Mouse (Mus musculus): Measurements from ENCODE around the gene Ptger3. TPM values are rescaled to one million over a fixed set of nuclear protein-coding genes. Genes with fewer than 3 reads are reported as not detected.

Ptger3 gene
- total RNA-seq, 2 experiments from 2014 or later = 2.9 to 11.7 TPM

GRCm38 (mm10) chr3:157580299-157580698 is 13.6 kb downstream of the Ptger3 start:
- ATAC-seq (replicated peaks; ENCODE audit: low FRiP score, low TSS enrichment, poor library complexity, severe bottlenecking) = peak; percentile 85

DNA sequence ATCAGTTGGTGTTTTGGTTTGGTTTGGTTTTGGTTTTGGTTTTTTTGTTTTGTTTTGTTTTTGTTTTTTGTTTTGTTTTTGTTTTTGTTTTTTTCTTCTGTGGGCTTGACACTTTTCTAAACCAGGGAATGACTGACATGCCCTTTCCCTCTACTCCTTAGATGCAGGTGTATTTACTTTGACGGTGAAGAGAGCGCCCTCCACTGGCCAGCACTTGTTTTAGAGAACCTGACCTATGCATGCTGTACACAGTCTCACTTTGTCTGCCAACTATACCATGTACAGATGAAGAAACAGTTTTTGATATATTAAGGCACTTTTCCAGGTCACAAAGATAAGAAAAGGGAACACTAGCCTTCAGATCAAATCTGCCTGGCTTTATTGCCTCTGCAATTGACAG is 15.1 kb downstream of the Ptger3 start:
- 0 out of 2 replicates have a peak, but pooled peaks have one; percentile 27 for ATAC-seq (replicated peaks; ENCODE audit: low FRiP score, low TSS enrichment, poor library complexity, severe bottlenecking)

GRCm38 (mm10) chr3:157582626-157583405 is 16.1 kb downstream of the Ptger3 start:
- ATAC-seq (replicated peaks; ENCODE audit: low FRiP score, low TSS enrichment, poor library complexity, severe bottlenecking) = peak; percentile 19

- peak; percentile 48; the same call in 1 of the 2 replicates for ATAC-seq (replicated peaks; ENCODE audit: low FRiP score, low TSS enrichment, poor library complexity, severe bottlenecking)
Observed at GRCm38 (mm10) chr3:157597837-157598379, 31.2 kb downstream of the Ptger3 start.

DNA sequence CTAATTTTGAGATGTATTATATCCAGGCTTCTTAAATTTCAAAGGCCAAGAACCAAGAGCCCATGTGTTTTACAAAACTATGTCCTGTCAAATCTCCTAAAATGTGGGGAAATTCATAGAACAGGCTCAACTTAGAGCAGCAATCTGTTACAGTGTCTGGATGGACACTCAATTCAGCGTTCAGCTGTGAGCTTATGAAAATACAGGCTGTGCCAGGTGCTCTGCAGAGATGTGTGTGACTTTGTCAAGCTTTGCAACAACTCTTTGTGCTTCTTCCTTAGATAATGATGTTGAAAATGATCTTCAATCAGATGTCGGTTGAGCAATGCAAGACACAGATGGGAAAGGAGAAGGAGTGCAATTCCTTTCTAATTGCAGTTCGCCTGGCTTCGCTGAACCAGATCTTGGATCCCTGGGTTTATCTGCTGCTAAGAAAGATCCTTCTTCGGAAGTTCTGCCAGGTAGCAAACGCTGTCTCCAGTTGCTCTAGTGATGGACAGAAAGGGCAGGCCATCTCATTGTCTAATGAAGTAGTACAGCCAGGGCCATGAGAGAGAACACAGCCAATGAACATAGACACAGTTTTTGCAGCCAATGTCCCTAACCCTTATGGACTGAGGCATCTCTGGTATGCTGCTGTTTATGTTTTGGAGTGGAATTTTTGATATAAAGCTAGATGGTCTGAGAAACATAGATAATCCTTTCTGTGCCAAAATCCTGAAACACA is 38.2 kb downstream of the Ptger3 start:
- no peak for ATAC-seq (replicated peaks; ENCODE audit: low FRiP score, low TSS enrichment, poor library complexity, severe bottlenecking)

DNA sequence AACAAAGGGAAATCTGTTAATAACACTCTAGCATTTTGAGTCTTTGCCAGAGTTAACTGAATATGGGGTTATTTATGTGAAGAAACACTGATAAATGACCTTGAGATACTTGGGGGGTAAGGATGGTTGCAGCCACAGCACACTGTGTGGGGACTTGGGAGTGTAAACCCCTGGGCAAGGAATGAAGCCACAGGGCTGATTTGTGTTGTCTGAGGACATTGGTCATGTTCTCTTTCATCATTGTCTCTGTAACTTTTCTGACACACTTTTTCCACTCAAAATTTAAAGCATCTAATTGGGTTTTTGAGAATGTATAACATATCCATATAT is 38.7 kb downstream of the Ptger3 start:
- ATAC-seq (replicated peaks; ENCODE audit: low FRiP score, low TSS enrichment, poor library complexity, severe bottlenecking) = no peak

- ATAC-seq (replicated peaks; ENCODE audit: low FRiP score, low TSS enrichment, poor library complexity, severe bottlenecking) = no peak
Observed at GRCm38 (mm10) chr3:157613542-157613941, 46.9 kb downstream of the Ptger3 start.

- ATAC-seq (replicated peaks; ENCODE audit: low FRiP score, low TSS enrichment, poor library complexity, severe bottlenecking) = no peak
Observed at GRCm38 (mm10) chr3:157616949-157617348, 50.3 kb downstream of the Ptger3 start.

- ATAC-seq (replicated peaks; ENCODE audit: low FRiP score, low TSS enrichment, poor library complexity, severe bottlenecking) = 0 out of 2 replicates have a peak, but pooled peaks have one; percentile 22
Observed at GRCm38 (mm10) chr3:157627407-157627806, 60.7 kb downstream of the Ptger3 start.

DNA sequence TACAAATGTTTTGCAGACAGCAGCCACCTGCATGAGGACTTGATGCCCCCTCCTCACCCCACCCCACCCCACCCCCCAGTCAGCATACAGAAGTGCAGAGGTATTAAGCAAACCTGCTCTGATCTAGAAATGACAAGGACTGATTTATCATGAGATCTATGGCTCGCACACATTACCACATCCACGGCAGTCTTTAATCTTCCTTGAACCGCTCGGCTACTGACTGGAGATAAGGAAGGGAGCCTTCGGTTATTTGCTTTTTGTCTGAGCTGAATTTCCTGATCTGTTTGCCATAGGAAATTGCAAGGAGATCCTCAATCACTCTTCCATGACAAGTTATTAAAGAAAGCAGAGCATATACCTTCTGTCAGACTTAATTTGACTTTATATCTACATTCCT is 64.0 kb downstream of the Ptger3 start:
- peak; percentile 62 for ATAC-seq (replicated peaks; ENCODE audit: low FRiP score, low TSS enrichment, poor library complexity, severe bottlenecking)

DNA sequence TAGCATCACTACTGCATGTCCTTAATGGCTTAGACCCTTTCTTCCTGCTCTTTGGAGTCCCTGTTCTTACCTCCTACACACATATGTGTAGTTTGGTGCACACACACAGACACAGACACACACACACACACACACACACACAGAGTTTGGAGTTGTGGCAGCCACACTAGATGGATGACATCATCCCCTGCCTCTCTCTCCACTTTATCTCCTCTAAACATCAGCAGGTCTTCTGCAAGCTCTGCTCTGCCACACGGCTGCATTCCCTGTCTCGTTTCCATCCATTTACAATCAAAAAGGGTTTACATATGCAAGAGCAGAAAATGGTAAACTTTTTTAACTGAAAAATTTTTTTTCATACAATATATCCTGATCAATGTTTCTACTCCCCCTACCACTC is 64.7 kb downstream of the Ptger3 start:
- peak; percentile 48; the same call in 1 of the 2 replicates for ATAC-seq (replicated peaks; ENCODE audit: low FRiP score, low TSS enrichment, poor library complexity, severe bottlenecking)

- no peak for ATAC-seq (replicated peaks; ENCODE audit: low FRiP score, low TSS enrichment, poor library complexity, severe bottlenecking)
Observed at GRCm38 (mm10) chr3:157634431-157634830, 67.7 kb downstream of the Ptger3 start.

- no peak for ATAC-seq (replicated peaks; ENCODE audit: low FRiP score, low TSS enrichment, poor library complexity, severe bottlenecking)
Observed at GRCm38 (mm10) chr3:157635713-157636112, 69.0 kb downstream of the Ptger3 start.

- ATAC-seq (replicated peaks; ENCODE audit: low FRiP score, low TSS enrichment, poor library complexity, severe bottlenecking) = peak; percentile 91
Observed at GRCm38 (mm10) chr3:157636887-157637286, 70.2 kb downstream of the Ptger3 start.

GRCm38 (mm10) chr3:157637341-157637740 is 70.6 kb downstream of the Ptger3 start:
- ATAC-seq (replicated peaks; ENCODE audit: low FRiP score, low TSS enrichment, poor library complexity, severe bottlenecking) = no peak

- no peak for ATAC-seq (replicated peaks; ENCODE audit: low FRiP score, low TSS enrichment, poor library complexity, severe bottlenecking)
Observed at GRCm38 (mm10) chr3:157641634-157642033, 74.9 kb downstream of the Ptger3 start.

- no peak for ATAC-seq (replicated peaks; ENCODE audit: low FRiP score, low TSS enrichment, poor library complexity, severe bottlenecking)
Observed at GRCm38 (mm10) chr3:157661622-157662021, 94.9 kb downstream of the Ptger3 start.

DNA sequence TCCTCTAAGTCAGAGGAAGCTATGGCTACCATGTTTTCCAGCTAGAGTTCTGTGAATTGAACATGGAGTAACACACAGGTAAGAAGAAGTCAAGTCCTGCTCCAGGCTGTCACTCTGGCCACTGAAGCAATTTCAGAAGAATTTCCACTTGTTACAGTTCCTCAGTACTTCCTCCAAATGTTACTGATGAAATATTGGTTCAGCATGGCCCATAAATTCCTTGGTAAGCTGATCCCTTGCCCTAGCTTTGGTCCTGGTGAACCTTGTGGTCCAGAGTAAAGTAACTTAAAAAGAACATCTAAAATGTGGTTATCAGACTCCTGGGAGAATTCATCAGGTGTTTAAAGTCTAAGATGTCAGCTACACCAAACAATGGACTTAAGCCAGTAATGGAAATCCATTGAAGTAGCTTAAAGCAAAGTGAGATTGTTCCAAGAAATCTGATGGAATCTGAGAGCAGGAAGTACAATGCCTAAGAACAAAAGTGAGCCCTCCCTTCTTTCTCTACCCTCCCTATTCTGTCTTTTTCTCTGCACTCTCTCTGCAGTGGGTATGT is 97.9 kb downstream of the Ptger3 start:
- ATAC-seq (replicated peaks; ENCODE audit: low FRiP score, low TSS enrichment, poor library complexity, severe bottlenecking) = no peak

DNA sequence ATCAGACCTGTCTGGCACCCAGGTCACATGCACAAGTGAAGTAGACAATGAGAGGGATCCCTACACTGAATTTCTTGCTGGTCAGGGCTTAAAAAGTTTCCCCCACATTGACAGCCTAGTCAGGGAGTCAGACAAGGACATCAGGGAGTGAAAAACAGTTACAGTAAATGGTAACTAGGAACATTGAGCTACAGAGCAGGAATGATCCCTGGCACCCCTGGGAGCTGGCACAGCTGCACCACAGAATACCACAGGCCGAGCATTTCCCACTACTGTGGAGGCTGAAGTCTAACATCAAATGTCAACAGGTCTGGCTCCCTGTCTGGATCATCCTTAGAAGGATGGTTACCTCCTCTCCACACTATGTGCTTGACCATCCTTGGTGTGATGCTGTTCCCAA is 98.8 kb downstream of the Ptger3 start:
- no peak for ATAC-seq (replicated peaks; ENCODE audit: low FRiP score, low TSS enrichment, poor library complexity, severe bottlenecking)

- no peak for ATAC-seq (replicated peaks; ENCODE audit: low FRiP score, low TSS enrichment, poor library complexity, severe bottlenecking)
Observed at GRCm38 (mm10) chr3:157666142-157666541, 99.5 kb downstream of the Ptger3 start.
